Mouse (Mus musculus): ENCODE data around the gene Dlg2. TPM values are rescaled to one million over a fixed set of nuclear protein-coding genes. Genes with fewer than 3 reads are reported as not detected.

Gene Dlg2
- polyA plus RNA-seq, 1 experiment from 2014 or later = 1.1 TPM

DNA sequence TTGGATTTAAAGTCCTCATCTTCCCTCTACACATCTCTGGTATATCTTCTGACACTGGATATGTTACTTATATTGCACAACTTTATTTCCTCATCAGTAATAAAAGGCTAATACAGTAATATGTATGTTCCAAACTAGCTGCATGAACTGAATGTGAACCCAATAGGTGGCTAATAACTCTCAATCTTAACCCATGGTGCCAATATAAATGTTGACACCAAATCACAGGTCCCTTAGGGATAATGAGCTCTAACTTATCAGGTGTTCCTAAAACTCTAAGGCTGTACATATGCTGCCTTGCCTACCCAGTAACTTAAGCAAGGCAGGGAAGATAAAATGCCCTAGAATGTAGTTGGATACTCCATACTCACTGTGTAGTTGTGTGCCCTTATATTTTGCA, 1894.0 kb downstream of the Dlg2 start:
- no peaks in the 10 kb centered on the region for H3K4me1 ChIP-seq (replicated peaks; ENCODE audit: control insufficient read depth, insufficient read depth, low read length)
- no peaks in the 10 kb centered on the region for H3K36me3 ChIP-seq (ENCODE audit: control insufficient read depth, insufficient read depth, low read length)
- no peak overlapping the region for H3K4me3 ChIP-seq (ENCODE audit: low read length)
- no peaks in the 10 kb centered on the region for H3K27me3 ChIP-seq (ENCODE audit: control insufficient read depth, insufficient read depth, low read depth, low read length)
- no peak for ATAC-seq (ENCODE audit: low read depth)
- H3K27ac ChIP-seq (ENCODE audit: low read length) = no peak overlapping the region
- H3K9me3 ChIP-seq (ENCODE audit: control insufficient read depth, low read length) = no peaks in the 10 kb centered on the region
- H3K9ac ChIP-seq (ENCODE audit: low read length) = no peak overlapping the region
- H3K4me2 ChIP-seq (ENCODE audit: low read depth, low read length) = no peak overlapping the region

DNA sequence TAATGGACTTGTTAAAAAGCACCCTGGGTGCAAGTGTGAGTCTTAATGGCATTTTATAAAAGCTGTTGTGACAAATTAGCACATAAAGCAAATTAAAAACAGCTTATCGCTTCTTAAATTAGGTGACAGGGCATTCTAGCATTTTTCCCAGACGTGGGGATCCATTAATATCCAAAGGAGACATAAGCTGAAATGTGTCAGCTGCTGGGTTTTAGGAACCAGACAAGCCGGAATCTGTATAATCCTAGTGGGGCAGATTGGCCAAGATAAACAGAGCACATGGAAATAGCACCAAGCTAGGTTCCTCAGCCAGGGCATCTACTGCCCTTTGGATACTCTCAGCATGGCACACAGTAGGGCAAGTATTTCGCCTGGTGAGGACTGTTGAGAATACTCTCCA, 1895.2 kb downstream of the Dlg2 start:
- H3K9ac ChIP-seq (ENCODE audit: low read length) = no peak overlapping the region
- no peaks in the 10 kb centered on the region for H3K4me1 ChIP-seq (replicated peaks; ENCODE audit: control insufficient read depth, insufficient read depth, low read length)
- no peaks in the 10 kb centered on the region for H3K9me3 ChIP-seq (ENCODE audit: control insufficient read depth, low read length)
- H3K27ac ChIP-seq (ENCODE audit: low read length) = no peak overlapping the region
- H3K4me2 ChIP-seq (ENCODE audit: low read depth, low read length) = no peak overlapping the region
- H3K4me3 ChIP-seq (ENCODE audit: low read length) = no peak overlapping the region
- ATAC-seq (ENCODE audit: low read depth) = no peak
- WGBS = 43% methylated on average over 4 of the region's 4 CpGs
- H3K27me3 ChIP-seq (ENCODE audit: control insufficient read depth, insufficient read depth, low read depth, low read length) = no peaks in the 10 kb centered on the region
- H3K36me3 ChIP-seq (ENCODE audit: control insufficient read depth, insufficient read depth, low read length) = no peaks in the 10 kb centered on the region

DNA sequence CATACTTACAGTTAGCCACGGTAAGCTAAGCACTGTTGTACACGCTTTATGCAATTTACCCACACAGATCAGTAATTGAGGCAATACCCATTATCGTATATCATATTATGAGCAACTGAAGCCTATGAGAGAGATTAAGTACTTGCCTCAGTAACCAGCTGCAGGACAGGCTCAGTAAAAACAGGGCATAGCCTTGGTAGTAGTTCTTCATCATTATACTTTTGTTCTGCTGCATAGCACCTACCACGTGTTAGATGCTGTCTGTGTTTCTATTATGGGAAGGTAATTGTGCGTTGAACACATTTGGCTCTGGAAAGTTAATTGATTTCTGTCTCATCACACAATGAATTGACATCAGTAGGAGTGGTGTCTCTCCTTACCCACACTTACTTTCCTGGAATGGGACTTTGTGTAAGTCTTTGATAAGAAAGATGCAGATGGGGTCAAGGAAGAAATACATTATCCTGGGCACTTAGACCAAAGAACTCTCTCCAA, 1897.4 kb downstream of the Dlg2 start:
- H3K27me3 ChIP-seq (ENCODE audit: control insufficient read depth, insufficient read depth, low read depth, low read length) = no peaks in the 10 kb centered on the region
- no peak overlapping the region for H3K4me2 ChIP-seq (ENCODE audit: low read depth, low read length)
- no peaks in the 10 kb centered on the region for H3K4me1 ChIP-seq (replicated peaks; ENCODE audit: control insufficient read depth, insufficient read depth, low read length)
- no peak overlapping the region for H3K9ac ChIP-seq (ENCODE audit: low read length)
- ATAC-seq (ENCODE audit: low read depth) = no peak
- 82% methylated on average over 5 of the region's 5 CpGs for WGBS
- H3K27ac ChIP-seq (ENCODE audit: low read length) = no peak overlapping the region
- H3K36me3 ChIP-seq (ENCODE audit: control insufficient read depth, insufficient read depth, low read length) = no peaks in the 10 kb centered on the region
- H3K4me3 ChIP-seq (ENCODE audit: low read length) = no peak overlapping the region
- H3K9me3 ChIP-seq (ENCODE audit: control insufficient read depth, low read length) = no peaks in the 10 kb centered on the region

GRCm38 (mm10) chr7:92383913-92384484, 1907.5 kb downstream of the Dlg2 start:
- ATAC-seq (ENCODE audit: low read depth) = no peak
- H3K27me3 ChIP-seq (ENCODE audit: control insufficient read depth, insufficient read depth, low read depth, low read length) = no peaks in the 10 kb centered on the region
- no peak overlapping the region for H3K4me3 ChIP-seq (ENCODE audit: low read length)
- 76% methylated on average over 5 of the region's 5 CpGs for WGBS
- H3K4me1 ChIP-seq (replicated peaks; ENCODE audit: control insufficient read depth, insufficient read depth, low read length) = no peaks in the 10 kb centered on the region
- no peaks in the 10 kb centered on the region for H3K36me3 ChIP-seq (ENCODE audit: control insufficient read depth, insufficient read depth, low read length)
- H3K9ac ChIP-seq (ENCODE audit: low read length) = no peak overlapping the region
- no peak overlapping the region for H3K27ac ChIP-seq (ENCODE audit: low read length)
- no peaks in the 10 kb centered on the region for H3K9me3 ChIP-seq (ENCODE audit: control insufficient read depth, low read length)
- no peak overlapping the region for H3K4me2 ChIP-seq (ENCODE audit: low read depth, low read length)

DNA sequence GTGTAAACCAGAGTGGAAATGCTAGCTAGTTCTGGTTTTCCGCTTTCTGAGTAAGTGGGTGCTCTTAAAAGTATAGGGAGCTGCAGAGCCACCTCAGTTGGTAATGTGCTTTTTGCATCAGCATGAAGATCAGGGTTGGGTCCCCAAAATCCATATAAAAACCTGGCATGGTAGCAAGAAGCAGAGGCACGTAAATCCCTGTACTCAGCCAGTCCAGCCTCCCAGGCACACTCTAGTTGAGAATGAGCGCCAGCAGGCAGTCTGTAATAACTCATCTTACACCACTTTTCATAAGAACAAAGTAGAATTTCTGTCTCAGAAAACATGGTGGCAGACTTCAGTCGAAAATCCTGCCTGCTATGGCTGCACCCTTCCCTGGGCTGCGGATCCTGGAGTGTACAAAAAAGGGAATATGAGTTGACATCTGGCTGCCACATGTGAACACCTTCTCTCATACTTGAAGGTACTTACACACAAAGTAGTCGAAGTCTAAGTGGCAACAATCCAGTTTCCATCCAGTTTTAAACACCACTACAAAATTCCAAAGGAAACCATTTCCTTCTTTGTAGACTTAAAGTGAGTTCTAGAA, 1915.7 kb downstream of the Dlg2 start:
- Histone ChIP-seq H3K36me3 (ENCODE audit: control insufficient read depth, insufficient read depth, low read length) (no peaks in the 10 kb centered on the region), H3K27ac (ENCODE audit: low read length) (no peak overlapping the region), H3K9me3 (ENCODE audit: control insufficient read depth, low read length) (no peaks in the 10 kb centered on the region), H3K27me3 (ENCODE audit: control insufficient read depth, insufficient read depth, low read depth, low read length) (no peaks in the 10 kb centered on the region), H3K4me2 (ENCODE audit: low read depth, low read length) (no peak overlapping the region), H3K9ac (ENCODE audit: low read length) (no peak overlapping the region), H3K4me1 (replicated peaks; ENCODE audit: control insufficient read depth, insufficient read depth, low read length) (no peaks in the 10 kb centered on the region), H3K4me3 (ENCODE audit: low read length) (no peak overlapping the region)
- WGBS = 68% methylated on average over 6 of the region's 6 CpGs
- no peak for ATAC-seq (ENCODE audit: low read depth)

DNA sequence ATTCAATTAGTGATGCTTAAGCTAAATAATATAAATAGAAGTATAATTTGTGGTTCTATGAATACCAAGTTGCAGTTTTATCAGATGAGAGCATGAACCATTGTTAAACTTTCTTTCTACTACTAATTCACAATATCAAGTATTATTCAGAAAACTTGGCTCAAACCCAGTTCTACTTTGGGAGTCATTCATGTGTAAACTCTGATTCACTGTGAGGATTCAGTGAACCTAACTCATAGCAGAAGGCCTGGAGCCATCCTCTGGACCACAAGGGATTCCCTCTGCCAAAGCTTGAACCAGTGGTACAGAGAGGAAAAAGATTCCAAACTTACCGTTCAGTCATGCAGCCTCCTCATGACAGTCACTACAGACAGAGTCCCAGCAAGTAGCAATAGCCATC, 1920.3 kb downstream of the Dlg2 start:
- no peaks in the 10 kb centered on the region for H3K36me3 ChIP-seq (ENCODE audit: control insufficient read depth, insufficient read depth, low read length)
- no peak for ATAC-seq (ENCODE audit: low read depth)
- no peaks in the 10 kb centered on the region for H3K4me1 ChIP-seq (replicated peaks; ENCODE audit: control insufficient read depth, insufficient read depth, low read length)
- no peaks in the 10 kb centered on the region for H3K27me3 ChIP-seq (ENCODE audit: control insufficient read depth, insufficient read depth, low read depth, low read length)
- H3K9me3 ChIP-seq (ENCODE audit: control insufficient read depth, low read length) = no peaks in the 10 kb centered on the region
- WGBS = 79% methylated on average over 1 of the region's 1 CpGs
- H3K9ac ChIP-seq (ENCODE audit: low read length) = no peak overlapping the region
- no peak overlapping the region for H3K27ac ChIP-seq (ENCODE audit: low read length)
- H3K4me3 ChIP-seq (ENCODE audit: low read length) = no peak overlapping the region
- no peak overlapping the region for H3K4me2 ChIP-seq (ENCODE audit: low read depth, low read length)

DNA sequence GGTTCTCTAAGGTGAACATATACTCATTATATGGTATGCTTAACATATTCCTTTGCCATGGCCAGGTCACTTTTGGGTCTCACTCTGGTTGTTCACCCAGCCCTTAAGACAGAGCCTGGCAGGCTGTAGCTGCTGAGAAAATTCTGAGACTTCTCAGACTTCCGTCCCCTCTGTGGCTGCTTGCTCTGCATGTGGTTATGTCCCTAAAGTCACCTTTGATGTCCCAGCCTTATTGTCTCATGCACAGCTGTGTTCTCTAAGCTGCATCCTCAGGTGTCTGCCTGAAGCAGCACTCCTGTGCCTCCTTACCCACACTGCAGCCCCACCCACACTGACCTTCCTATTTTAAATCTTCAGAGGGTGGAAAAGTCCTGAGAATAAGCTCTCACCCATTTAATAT, 1922.4 kb downstream of the Dlg2 start:
- Histone ChIP-seq H3K9me3 (ENCODE audit: control insufficient read depth, low read length) (no peaks in the 10 kb centered on the region), H3K9ac (ENCODE audit: low read length) (no peak overlapping the region), H3K4me1 (replicated peaks; ENCODE audit: control insufficient read depth, insufficient read depth, low read length) (no peaks in the 10 kb centered on the region), H3K27ac (ENCODE audit: low read length) (no peak overlapping the region), H3K4me3 (ENCODE audit: low read length) (no peak overlapping the region), H3K4me2 (ENCODE audit: low read depth, low read length) (no peak overlapping the region), H3K36me3 (ENCODE audit: control insufficient read depth, insufficient read depth, low read length) (no peaks in the 10 kb centered on the region), H3K27me3 (ENCODE audit: control insufficient read depth, insufficient read depth, low read depth, low read length) (no peaks in the 10 kb centered on the region)
- ATAC-seq (ENCODE audit: low read depth) = no peak
- WGBS = 59% methylated on average over 1 of the region's 1 CpGs

- no peak overlapping the region for H3K9ac ChIP-seq (ENCODE audit: low read length)
- ATAC-seq (ENCODE audit: low read depth) = no peak
- WGBS = 39% methylated on average over 1 of the region's 1 CpGs
Observed at GRCm38 (mm10) chr7:92400551-92400950, 1924.1 kb downstream of the Dlg2 start.

DNA sequence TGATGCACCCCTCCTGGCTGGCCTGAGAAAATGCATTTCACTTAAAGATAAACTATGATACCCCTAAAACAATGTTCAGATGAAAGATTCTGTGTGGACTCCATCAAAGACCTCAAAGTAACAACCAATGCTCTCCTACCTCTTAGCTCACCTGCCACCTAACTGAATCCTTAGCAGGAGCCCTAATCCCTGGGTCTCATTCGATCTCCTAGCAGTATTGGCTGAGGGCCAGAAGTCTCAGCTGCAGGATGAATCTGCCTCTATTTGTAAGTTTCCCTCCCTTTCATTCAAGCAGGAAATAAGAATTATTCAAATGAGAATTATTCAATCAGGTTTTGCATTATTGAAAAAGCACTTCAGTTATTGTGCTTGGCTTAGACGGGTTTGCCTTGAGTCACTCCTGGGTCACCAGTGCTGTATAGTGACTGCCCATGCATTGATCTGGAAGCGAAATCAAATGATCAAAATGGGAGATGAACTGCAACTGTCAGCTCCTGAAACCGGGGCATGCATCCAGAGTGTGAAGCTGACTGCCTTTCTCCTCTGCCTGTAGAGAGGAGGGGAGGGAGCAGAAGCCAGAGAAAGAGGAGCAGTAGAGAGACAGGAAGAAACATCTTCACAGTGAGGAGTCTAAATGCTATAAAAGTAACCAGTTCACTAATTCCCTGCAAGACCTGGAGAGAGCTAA, 1924.7 kb downstream of the Dlg2 start:
- Histone ChIP-seq H3K4me1 (replicated peaks; ENCODE audit: control insufficient read depth, insufficient read depth, low read length) (no peaks in the 10 kb centered on the region), H3K4me3 (ENCODE audit: low read length) (no peak overlapping the region), H3K9ac (ENCODE audit: low read length) (no peak overlapping the region), H3K27me3 (ENCODE audit: control insufficient read depth, insufficient read depth, low read depth, low read length) (no peaks in the 10 kb centered on the region), H3K36me3 (ENCODE audit: control insufficient read depth, insufficient read depth, low read length) (no peaks in the 10 kb centered on the region), H3K4me2 (ENCODE audit: low read depth, low read length) (no peak overlapping the region), H3K9me3 (ENCODE audit: control insufficient read depth, low read length) (no peaks in the 10 kb centered on the region), H3K27ac (ENCODE audit: low read length) (no peak overlapping the region)
- 44% methylated on average over 4 of the region's 4 CpGs for WGBS
- no peak for ATAC-seq (ENCODE audit: low read depth)

More at GRCm38 (mm10) chr7:92400551-92400950, 1924.1 kb downstream of the Dlg2 start:
- no peak overlapping the region for H3K27ac ChIP-seq (ENCODE audit: low read length)
- no peaks in the 10 kb centered on the region for H3K4me1 ChIP-seq (replicated peaks; ENCODE audit: control insufficient read depth, insufficient read depth, low read length)
- no peaks in the 10 kb centered on the region for H3K9me3 ChIP-seq (ENCODE audit: control insufficient read depth, low read length)
- H3K27me3 ChIP-seq (ENCODE audit: control insufficient read depth, insufficient read depth, low read depth, low read length) = no peaks in the 10 kb centered on the region
- no peak overlapping the region for H3K4me2 ChIP-seq (ENCODE audit: low read depth, low read length)
- no peaks in the 10 kb centered on the region for H3K36me3 ChIP-seq (ENCODE audit: control insufficient read depth, insufficient read depth, low read length)
- no peak overlapping the region for H3K4me3 ChIP-seq (ENCODE audit: low read length)
